Mouse (Mus musculus) heart, postnatal 36 days (tissue): ENCODE results near the gene Tmem45a2. TPM values are rescaled to one million over a fixed set of nuclear protein-coding genes. Genes with fewer than 3 reads are reported as not detected.
"Not testable (repeated sequence)": the region's sequence is repeated elsewhere in the genome, so short reads cannot be mapped to it uniquely, and the experiment has no call there.

Experiments
- DNase-seq, 2 experiments: peaks; one replicate each; pipeline ENCODE4 v3.0.0; 2021 to 2022
- intact Hi-C: fragments of 180-260 bp; cut with DNase I; formaldehyde crosslinking; loops from one replicate; pipeline ENCODE4 v1.15.1; 2025
- total RNA-seq, 2 experiments: library from RNA; stranded (reverse); gene quantifications; 2 replicates each; pipeline ENCODE4 v1.2.3; 2021

The Tmem45a2 gene
- total RNA-seq: not detected

- DNase-seq: no peak
- intact Hi-C loops: no loop called here
Measured at GRCm38 (mm10) chr16:57071132-57071639, at the start of gene Tmem45a2. Tmem45a2 (minus strand) TSS chr16:57071372.

- no peak for DNase-seq
- intact Hi-C loops: no loop called here
Measured at GRCm38 (mm10) chr16:57117562-57117961, 46.4 kb upstream of the Tmem45a2 start.

- no peak for DNase-seq
- intact Hi-C loops: loop anchor here (1.0 kb wide), 1 partner anchor 61 kb away; no protein-coding TSS in a partner anchor
Measured at GRCm38 (mm10) chr16:57116066-57116465, 44.9 kb upstream of the Tmem45a2 start.

GRCm38 (mm10) chr16:57106185-57106960, 35.2 kb upstream of the Tmem45a2 start:
- intact Hi-C loops: no loop called here
- DNase-seq: no peak

GRCm38 (mm10) chr16:57101174-57101573, 30.0 kb upstream of the Tmem45a2 start:
- no peak for DNase-seq
- intact Hi-C loops: no loop called here

- DNase-seq: no peak
- intact Hi-C loops: no loop called here
Measured at GRCm38 (mm10) chr16:57099572-57100237, 28.5 kb upstream of the Tmem45a2 start.

GRCm38 (mm10) chr16:57098468-57099144, 27.4 kb upstream of the Tmem45a2 start:
- intact Hi-C loops: no loop called here
- DNase-seq: no peak

GRCm38 (mm10) chr16:57092911-57093605, 21.9 kb upstream of the Tmem45a2 start:
- no peak for DNase-seq
- intact Hi-C loops: loop anchor here (2.0 to 5.0 kb wide), 2 partner anchors 171 to 322 kb away; no protein-coding TSS in a partner anchor

GRCm38 (mm10) chr16:57092460-57092859, 21.3 kb upstream of the Tmem45a2 start:
- intact Hi-C loops: loop anchor here (2.0 to 5.0 kb wide), 2 partner anchors 170 to 322 kb away; no protein-coding TSS in a partner anchor
- DNase-seq: peak; percentile 18 to 37

GRCm38 (mm10) chr16:57079577-57079976, 8.4 kb upstream of the Tmem45a2 start:
- no peak for DNase-seq
- intact Hi-C loops: no loop called here

- intact Hi-C loops: no loop called here
- peak in 1 of 2 experiments; percentile 4 for DNase-seq
Measured at GRCm38 (mm10) chr16:57075986-57076385, 4.8 kb upstream of the Tmem45a2 start.

GRCm38 (mm10) chr16:57062045-57062444, 9.1 kb downstream of the Tmem45a2 start:
- DNase-seq: no peak
- intact Hi-C loops: no loop called here

- intact Hi-C loops: no loop called here
- DNase-seq: no peak
Measured at GRCm38 (mm10) chr16:57056995-57057394, 14.2 kb downstream of the Tmem45a2 start.

GRCm38 (mm10) chr16:57049974-57050373, 21.2 kb downstream of the Tmem45a2 start:
- DNase-seq: no peak
- intact Hi-C loops: no loop called here

- intact Hi-C loops: no loop called here
- DNase-seq: no peak
Measured at GRCm38 (mm10) chr16:57038600-57038999, 32.6 kb downstream of the Tmem45a2 start.

GRCm38 (mm10) chr16:57030150-57030885, 40.9 kb downstream of the Tmem45a2 start:
- no peak for DNase-seq
- intact Hi-C loops: no loop called here

GRCm38 (mm10) chr16:56998283-56998682, 72.9 kb downstream of the Tmem45a2 start:
- DNase-seq, intact Hi-C loops: not testable (repeated sequence)
